Mouse (Mus musculus): ENCODE results near the gene Pfas.

DNA sequence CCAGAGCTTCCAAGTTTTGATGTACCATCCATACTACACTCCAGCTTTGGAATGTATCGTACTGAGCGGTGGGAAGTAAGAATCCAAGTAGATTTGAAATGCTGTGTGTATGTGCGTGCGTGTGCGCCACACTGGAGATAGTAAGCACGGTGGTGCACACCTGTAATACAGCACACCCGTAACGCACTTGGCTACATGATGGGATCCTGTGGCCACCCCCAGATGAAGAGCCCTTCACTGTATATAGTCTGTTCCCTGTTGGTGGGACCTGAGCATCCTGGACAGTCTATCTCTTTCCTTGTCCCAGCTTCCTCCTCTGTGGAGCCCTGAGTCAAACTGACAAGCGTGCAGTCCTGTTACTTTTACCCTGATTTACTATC, 38.1 kb upstream of the Pfas start:
- no peak for TF ChIP-seq MAFK (IDR thresholded peaks at IDR 0.05; ENCODE audit: insufficient read depth, low read depth, low read length)
- no peak for TF ChIP-seq ZNF384 (IDR thresholded peaks at IDR 0.05; ENCODE audit: low read depth, low read length)

Measured in ES-E14 (cell line).